Mouse (Mus musculus) urinary bladder, postnatal 4 days (tissue): ENCODE measurements around the gene Samd7.

ENCODE experiments used
- DNase-seq, 2 experiments: peaks; one replicate each; pipeline ENCODE4 v3.0.0; 2021 to 2022; ENCODE audit warnings: low spot score in 2 of 2

The Samd7 gene

DNA sequence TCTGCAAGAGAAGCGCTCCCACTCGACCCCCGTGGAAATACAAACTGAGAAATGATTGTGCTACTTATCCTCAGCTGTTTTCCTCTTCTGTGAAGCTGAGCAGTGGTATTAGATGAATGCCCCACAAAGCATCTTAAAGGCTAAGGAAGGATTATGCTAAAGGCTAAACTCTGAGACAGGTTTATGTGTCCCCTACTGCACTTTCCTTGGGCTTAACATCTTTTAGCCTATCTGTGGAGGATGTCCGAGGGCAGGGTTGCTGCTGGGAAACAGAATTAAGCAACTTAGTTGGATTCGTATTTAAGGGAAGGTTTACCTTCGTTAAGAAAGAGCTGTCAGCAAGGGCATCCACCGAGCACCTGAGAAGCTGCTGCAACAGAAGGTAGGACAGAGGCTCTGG is at the start of gene Samd7:
TSS of gene Samd7 (plus strand) at position 288 of the 400 bp plus-strand sequence.
- DNase-seq: no peak

- peak; percentile 24 to 65 for DNase-seq
Observed at GRCm38 (mm10) chr3:30696346-30696745, 49.7 kb upstream of the Samd7 start.

DNA sequence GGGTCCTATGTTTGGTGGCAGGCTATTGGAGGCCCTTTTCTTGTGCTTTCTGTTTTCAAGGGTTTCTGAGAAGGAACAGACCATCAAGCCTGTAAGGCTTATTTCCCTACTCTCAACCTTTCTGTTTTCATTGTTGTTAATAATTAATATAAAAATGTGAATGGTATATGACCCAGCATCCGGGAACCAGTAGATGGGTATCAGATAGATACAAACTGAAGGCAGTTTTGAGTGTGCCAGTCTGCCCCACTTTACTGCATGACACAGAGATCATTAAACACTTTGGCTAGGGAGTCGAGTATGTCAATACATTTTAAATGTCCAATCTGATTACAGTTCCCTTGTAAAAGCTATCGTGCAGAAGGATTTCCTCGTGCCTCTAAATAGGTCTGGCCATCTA is 48.2 kb upstream of the Samd7 start:
- no peak for DNase-seq

DNA sequence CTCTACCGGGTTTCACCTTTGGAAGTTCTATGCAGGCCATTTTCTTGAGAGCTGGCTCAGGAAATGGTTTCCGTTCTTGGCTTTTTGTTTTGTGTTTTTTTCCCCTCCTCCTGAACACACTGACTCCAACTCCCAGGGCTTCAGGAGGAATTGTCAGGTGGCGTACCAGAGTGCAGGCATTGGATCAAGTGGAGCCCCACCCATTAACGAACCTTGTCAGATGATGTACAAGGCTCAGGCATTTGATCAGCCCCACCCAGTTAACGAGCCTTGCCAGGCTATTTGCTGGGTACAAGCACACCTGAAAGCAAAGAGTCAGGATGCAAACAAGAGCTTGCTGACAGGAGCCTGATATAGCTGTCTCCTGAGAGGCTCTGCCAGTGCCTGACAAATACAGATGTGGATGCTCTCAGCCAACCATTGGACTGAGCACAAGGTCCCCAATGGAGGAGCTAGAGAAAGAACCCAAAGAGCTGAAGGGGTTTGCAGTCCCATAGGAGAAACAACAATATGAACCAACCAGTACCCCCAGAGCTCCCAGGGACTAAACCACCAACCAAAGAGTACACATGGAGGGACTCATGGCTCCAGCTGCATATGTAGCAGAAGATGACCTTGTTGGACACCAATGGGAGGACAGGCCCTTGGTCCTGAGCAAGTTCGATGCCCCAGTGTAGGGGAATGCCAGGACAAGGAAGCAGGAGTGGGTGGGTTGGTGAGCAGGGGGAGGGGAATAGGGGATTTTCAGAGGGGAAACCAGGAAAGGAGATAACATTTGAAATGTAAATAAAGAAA is 46.2 kb upstream of the Samd7 start, which contains the start of gene Lrrc31:
TSS of gene Lrrc31 (minus strand) at position 133 of the 795 bp plus-strand sequence.
- DNase-seq: peak in 1 of 2 experiments; percentile 57

DNA sequence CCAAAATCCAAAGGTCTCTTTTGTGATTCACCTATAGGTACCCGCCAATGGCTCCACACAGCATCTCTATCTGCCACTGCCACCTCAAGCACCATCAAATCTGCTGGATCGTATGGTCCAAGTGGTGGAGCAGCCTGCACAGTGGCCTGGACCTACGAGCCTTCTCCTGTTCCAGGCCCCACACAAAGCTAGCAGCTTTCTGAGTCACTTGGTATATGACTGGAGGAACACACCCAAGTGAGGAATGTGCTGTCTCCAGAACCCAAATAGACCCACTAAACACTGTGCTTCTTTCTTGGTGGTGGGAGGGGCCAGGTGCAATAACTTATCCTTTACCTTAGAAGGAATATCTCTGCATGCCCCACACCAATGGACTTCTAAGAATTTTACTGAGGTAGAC is 40.1 kb upstream of the Samd7 start:
- no peak for DNase-seq

- no peak for DNase-seq
Observed at GRCm38 (mm10) chr3:30706614-30707276, 39.3 kb upstream of the Samd7 start.

DNA sequence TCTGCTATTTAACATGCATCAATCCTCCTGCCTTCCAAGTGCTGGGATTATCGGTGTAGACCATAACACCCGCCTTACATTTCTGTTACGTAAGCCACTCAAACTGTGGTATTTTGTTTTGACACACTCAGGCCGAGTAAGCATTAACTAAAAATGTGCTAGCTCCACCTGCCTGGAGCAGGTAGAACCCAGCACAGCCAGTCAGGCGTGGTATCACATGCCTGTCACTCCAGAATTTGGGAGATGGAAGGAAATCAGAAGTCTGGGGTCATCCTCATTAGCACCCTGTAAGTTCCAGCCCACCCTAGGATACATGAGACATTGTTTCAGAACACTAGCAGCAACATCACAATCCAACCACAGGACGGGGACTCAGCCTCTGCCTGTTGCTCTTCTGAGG is 35.9 kb upstream of the Samd7 start:
- DNase-seq: no peak

- no peak for DNase-seq
Observed at GRCm38 (mm10) chr3:30713334-30713733, 32.8 kb upstream of the Samd7 start.

DNA sequence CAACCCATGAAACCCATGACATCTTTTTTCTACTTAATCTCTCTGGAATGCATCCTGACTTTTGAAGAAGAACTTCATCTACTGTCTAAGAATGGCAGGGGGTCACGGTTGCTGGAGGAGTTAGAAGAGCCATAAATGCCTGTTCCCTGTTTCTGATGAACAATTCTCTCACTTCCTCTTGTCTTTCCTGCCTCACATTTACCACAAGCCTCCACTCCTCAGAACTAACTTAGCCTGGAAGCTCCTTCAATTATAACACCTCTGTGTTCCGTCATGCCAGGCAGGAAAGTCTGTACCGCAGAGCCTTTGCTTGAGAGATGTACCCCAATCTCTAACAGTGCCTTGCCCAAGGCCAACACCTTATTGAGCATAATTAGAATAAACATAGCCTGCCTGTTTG is 27.4 kb upstream of the Samd7 start:
- no peak for DNase-seq

DNA sequence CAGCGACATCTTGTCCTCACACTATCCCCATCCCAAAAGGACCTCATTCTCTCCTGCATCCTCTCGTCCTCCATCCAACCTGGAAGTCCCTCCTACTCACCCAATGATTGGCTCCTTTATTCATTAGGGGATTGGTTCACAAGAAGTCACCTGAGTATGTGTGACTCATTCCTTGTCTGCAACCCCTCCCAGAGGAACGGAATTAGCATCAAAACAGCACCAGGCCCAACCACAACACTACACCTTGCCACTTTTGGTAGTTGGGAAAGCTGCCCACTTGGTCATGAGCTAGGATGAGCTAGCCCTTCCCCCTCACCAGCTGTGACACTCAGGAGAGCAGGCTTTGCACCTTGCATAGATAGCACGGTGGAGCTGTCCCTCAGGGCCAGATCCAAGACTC is 24.1 kb upstream of the Samd7 start:
- peak in 1 of 2 experiments; percentile 28 for DNase-seq

GRCm38 (mm10) chr3:30722461-30722860 is 23.6 kb upstream of the Samd7 start:
- peak in 1 of 2 experiments; percentile 12 for DNase-seq

DNA sequence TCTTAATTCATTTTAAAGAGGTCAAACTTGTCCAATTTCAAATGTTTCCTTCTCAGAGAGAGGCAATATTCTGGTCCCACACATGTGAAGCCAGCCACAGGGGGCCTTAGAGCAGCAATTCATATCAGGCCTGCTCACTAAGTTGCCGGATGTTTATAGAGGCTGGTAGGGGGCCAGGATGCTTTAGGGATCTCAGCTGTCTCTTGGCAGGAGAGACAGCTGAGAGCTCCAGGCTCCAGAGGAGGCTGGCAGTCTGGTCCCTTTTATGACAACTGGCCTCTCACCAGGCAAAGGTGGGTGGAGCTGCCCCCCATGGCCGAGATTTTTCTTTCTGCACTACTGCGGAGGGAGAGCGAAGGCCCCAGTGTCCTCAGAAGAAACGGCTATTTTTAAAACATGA is 22.9 kb upstream of the Samd7 start:
- DNase-seq: no peak

- DNase-seq: no peak
Observed at GRCm38 (mm10) chr3:30724105-30724824, 21.8 kb upstream of the Samd7 start.

DNA sequence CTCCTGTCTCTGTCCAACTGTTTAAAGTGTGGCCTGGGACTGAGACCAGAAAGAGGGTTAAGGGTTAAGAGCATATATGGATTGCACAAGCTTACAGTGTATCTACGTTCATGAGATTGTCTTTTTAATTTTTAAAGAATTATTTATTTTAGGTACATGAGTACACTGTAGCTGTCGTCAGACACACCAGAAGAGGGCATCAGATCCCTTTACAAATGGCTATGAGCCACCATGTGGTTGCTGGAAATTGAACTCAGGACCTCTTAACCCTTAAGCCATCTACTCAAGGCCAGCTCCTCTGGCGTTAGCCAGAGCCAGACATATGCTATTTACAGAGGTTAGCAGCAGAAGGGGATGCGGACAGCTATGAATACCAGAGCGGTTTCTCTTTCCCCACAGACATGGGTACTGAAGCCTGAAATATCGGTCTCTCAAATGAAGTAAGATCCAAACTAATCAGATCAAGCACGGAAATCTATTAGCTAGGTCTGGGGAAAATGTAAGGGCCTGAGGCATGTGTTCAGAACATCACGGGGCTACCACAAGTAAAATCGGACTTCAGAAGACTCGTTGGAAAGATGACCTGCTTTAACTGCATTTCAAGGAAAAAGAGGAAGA is 21.1 kb upstream of the Samd7 start:
- no peak for DNase-seq

DNA sequence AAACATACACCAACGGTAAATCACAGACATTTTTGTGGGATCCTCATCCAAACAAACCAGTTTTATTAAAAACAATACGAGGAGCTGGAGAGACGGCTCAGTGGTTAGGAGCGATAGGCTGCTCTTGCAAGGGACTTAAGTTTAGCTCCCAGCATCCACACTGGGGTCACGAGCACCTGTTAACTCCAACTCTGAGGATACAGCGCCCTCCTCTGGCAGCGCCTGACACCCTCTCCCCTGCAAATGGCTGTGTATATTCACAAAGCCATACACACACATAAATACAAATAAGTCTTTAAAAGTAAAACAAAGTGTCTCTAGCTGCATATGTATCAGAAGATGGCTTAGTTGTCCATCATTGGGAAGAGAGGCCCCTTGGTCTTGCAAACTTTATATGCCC is 20.6 kb upstream of the Samd7 start:
- DNase-seq: no peak

DNA sequence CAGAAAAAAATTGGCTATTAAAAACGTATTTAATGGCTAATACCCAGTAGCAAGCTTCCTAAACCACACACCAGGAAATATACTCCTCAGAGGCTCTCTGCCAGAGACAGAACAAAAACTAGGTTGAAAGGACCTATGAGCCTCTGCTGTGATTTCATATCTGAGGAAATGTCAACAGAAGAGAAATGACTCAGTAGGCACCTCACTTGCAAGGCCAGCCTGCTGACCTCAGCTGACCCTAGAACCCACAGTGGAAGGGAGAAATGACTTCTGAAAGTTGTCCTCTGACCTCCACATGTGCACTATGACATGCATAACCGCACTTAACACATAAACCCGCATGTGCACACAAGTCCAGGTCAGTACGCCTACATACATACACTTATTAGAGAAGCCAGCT is 18.9 kb upstream of the Samd7 start:
- DNase-seq: no peak

GRCm38 (mm10) chr3:30729046-30729445 is 17.0 kb upstream of the Samd7 start:
- DNase-seq: no peak

- no peak for DNase-seq
Observed at GRCm38 (mm10) chr3:30736809-30737208, 9.3 kb upstream of the Samd7 start.

- DNase-seq: peak in 1 of 2 experiments; percentile 22
Observed at GRCm38 (mm10) chr3:30741306-30741705, 4.8 kb upstream of the Samd7 start.

DNA sequence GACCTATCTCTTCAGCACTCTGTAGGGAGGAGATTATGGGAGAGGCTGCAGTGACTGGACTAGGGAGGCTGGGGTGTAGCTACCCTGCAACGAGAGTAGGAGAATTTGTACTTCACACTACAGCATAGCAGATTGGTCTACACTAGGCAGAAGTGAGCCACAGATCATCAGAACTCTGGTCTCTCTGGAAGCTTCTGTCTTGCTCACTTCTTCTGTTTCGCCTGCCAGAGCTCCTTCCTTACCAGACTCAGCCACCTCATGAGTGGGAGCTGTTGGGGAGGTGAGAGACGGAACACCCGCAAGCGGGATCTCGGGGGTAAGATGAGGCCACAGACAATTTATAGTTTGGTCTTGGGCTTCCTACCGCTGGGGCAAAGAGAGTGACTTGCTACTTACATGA is 3.2 kb upstream of the Samd7 start:
- no peak for DNase-seq

GRCm38 (mm10) chr3:30748316-30748715 is 2.2 kb downstream of the Samd7 start:
- no peak for DNase-seq

DNA sequence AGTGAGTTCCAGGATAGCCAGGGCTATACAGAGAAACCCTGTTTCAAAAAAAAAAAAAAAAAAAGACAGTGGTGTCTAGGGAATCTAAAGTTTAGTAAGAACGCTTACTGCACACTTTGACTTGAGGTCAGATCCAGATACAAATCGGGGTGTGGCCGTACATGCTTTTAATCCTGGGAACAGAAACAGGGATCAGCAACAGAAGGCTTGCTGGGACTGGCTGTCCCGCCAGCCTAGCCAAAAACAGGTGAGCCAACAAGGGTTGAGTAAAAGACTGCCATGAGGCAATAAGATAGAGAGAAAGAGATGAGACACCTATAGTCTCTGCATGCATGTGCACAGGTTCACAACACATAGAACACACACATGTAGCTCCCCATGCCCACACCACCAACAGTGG is 8.6 kb downstream of the Samd7 start:
- no peak for DNase-seq
